Mouse (Mus musculus) heart, adult 18-20 months (tissue): ENCODE measurements around the gene Ddx6. TPM values are rescaled to one million over a fixed set of nuclear protein-coding genes. Genes with fewer than 3 reads are reported as not detected.
A peak's percentile ranks its signal among the peaks of the same experiment; 100 is the strongest.
"Not testable (repeated sequence)": the region's sequence is repeated elsewhere in the genome, so short reads cannot be mapped to it uniquely, and the experiment has no call there.

ENCODE experiments used
- DNase-seq, 2 experiments: peaks; one replicate each; pipeline ENCODE4 v3.0.0; 2021 to 2022; ENCODE audit warnings: mixed read lengths in 1 of 2
- long read RNA-seq, 2 experiments: library from polyadenylated mRNA; stranded (forward); transcript quantifications; one replicate each; pipeline ENCODE4 v2.0.0; 2021
- total RNA-seq, 2 experiments: library from RNA; stranded (reverse); gene quantifications; 2 replicates each; pipeline ENCODE4 v1.2.3; 2021

Ddx6 gene
- total RNA-seq = 10 to 100 TPM; 89.2 to 90.7 TPM
- long read RNA-seq, experiment 1, partial matches to known transcripts = 0 of 91 reads
- long read RNA-seq, experiment 1, other reads (novel, unspliced or antisense) = 91 of 91 reads
- long read RNA-seq, experiment 2, partial matches to known transcripts = 0 of 54 reads
- long read RNA-seq, experiment 2, other reads (novel, unspliced or antisense) = 54 of 54 reads

- DNase-seq = peak; percentile 85 to 86
Observed at GRCm38 (mm10) chr9:44604779-44605615, at the start of gene Ddx6. Ddx6 (plus strand) TSS chr9:44604892.

- DNase-seq = no peak
Observed at GRCm38 (mm10) chr9:44561597-44561996, 43.1 kb upstream of the Ddx6 start, which contains the start of gene Cxcr5. Cxcr5 (minus strand) TSS chr9:44561877.

- DNase-seq = no peak
Observed at GRCm38 (mm10) chr9:44562936-44563335, 41.8 kb upstream of the Ddx6 start.

- DNase-seq = no peak
Observed at GRCm38 (mm10) chr9:44565367-44565766, 39.3 kb upstream of the Ddx6 start.

- DNase-seq = peak; percentile 55 to 79
Observed at GRCm38 (mm10) chr9:44567338-44568082, 37.2 kb upstream of the Ddx6 start.

- no peak for DNase-seq
Observed at GRCm38 (mm10) chr9:44568083-44568455, 36.6 kb upstream of the Ddx6 start.

- DNase-seq = peak in 1 of 2 experiments; percentile 59
Observed at GRCm38 (mm10) chr9:44570939-44571382, 33.7 kb upstream of the Ddx6 start.

- no peak for DNase-seq
Observed at GRCm38 (mm10) chr9:44573306-44573705, 31.4 kb upstream of the Ddx6 start.

- DNase-seq = no peak
Observed at GRCm38 (mm10) chr9:44575095-44575494, 29.6 kb upstream of the Ddx6 start.

GRCm38 (mm10) chr9:44576046-44576445, 28.6 kb upstream of the Ddx6 start:
- DNase-seq = not testable (repeated sequence)

GRCm38 (mm10) chr9:44579392-44579791, 25.3 kb upstream of the Ddx6 start:
- peak; percentile 43 to 67 for DNase-seq

- DNase-seq = no peak
Observed at GRCm38 (mm10) chr9:44580085-44580484, 24.6 kb upstream of the Ddx6 start.

- no peak for DNase-seq
Observed at GRCm38 (mm10) chr9:44581423-44581822, 23.3 kb upstream of the Ddx6 start.

GRCm38 (mm10) chr9:44582390-44582789, 22.3 kb upstream of the Ddx6 start:
- peak in 1 of 2 experiments; percentile 52 for DNase-seq

- DNase-seq = no peak
Observed at GRCm38 (mm10) chr9:44586640-44587261, 17.9 kb upstream of the Ddx6 start.

- no peak for DNase-seq
Observed at GRCm38 (mm10) chr9:44587262-44588160, 17.2 kb upstream of the Ddx6 start.

- DNase-seq = no peak
Observed at GRCm38 (mm10) chr9:44588605-44589004, 16.1 kb upstream of the Ddx6 start.

- DNase-seq = no peak
Observed at GRCm38 (mm10) chr9:44589095-44589494, 15.6 kb upstream of the Ddx6 start.

- DNase-seq = no peak
Observed at GRCm38 (mm10) chr9:44590969-44591368, 13.7 kb upstream of the Ddx6 start.

GRCm38 (mm10) chr9:44591595-44592188, 13.0 kb upstream of the Ddx6 start:
- DNase-seq = no peak

GRCm38 (mm10) chr9:44593221-44593620, 11.5 kb upstream of the Ddx6 start:
- no peak for DNase-seq
